Mouse (Mus musculus) erythroid progenitor cell, adult 5-6 weeks (primary cell): ENCODE measurements around the gene Ppp2r3a. TPM values are rescaled to one million over a fixed set of nuclear protein-coding genes. Genes with fewer than 3 reads are reported as not detected.

Experiments used
- ATAC-seq: replicated peaks from 2 replicates; pipeline ENCODE4 v1.8.0; 2016; ENCODE audit warnings: moderate number of reproducible peaks, mild to moderate bottlenecking, moderate TSS enrichment, inconsistent platforms; ENCODE audit not compliant: poor library complexity, low FRiP score, severe bottlenecking
- total RNA-seq, 2 experiments: library from RNA; stranded (forward) in 1 of 2; stranded (reverse) in 1 of 2; fragments of 150-400 nt in 1 of 2; fragments of 186-747, 209-891 nt in 1 of 2; gene quantifications; 2 replicates each; pipeline versions ENCODE4 v1.2.3 to v1.2.4; 2015 to 2017; ENCODE audit warnings: low replicate concordance in 2 of 2

Gene Ppp2r3a
- total RNA-seq, 2 experiments from 2014 or later, result 2.9 TPM; not detected in 1

GRCm38 (mm10) chr9:101181291-101181690 is 70.3 kb downstream of the Ppp2r3a start:
- no peak for ATAC-seq

- no peak for ATAC-seq
These were observed 71.4 kb downstream of the Ppp2r3a start for GRCm38 (mm10) chr9:101180234-101180633.

GRCm38 (mm10) chr9:101160627-101161026 is 91.0 kb downstream of the Ppp2r3a start:
- no peak for ATAC-seq

- ATAC-seq, result no peak
These were observed 91.5 kb downstream of the Ppp2r3a start for GRCm38 (mm10) chr9:101160092-101160491.

- ATAC-seq, result no peak
These were observed 92.2 kb downstream of the Ppp2r3a start for GRCm38 (mm10) chr9:101159431-101159830.

- ATAC-seq, result no peak
These were observed 98.7 kb downstream of the Ppp2r3a start for GRCm38 (mm10) chr9:101152872-101153271.

- ATAC-seq, result no peak
These were observed 108.0 kb downstream of the Ppp2r3a start for GRCm38 (mm10) chr9:101143635-101144034.

GRCm38 (mm10) chr9:101114182-101114884 is 137.3 kb downstream of the Ppp2r3a start:
- peak; percentile 72 for ATAC-seq

- ATAC-seq, result no peak
These were observed 138.3 kb downstream of the Ppp2r3a start for GRCm38 (mm10) chr9:101113317-101113716.

- ATAC-seq, result no peak
These were observed 141.6 kb downstream of the Ppp2r3a start for GRCm38 (mm10) chr9:101110013-101110412.

GRCm38 (mm10) chr9:101107386-101107785 is 144.2 kb downstream of the Ppp2r3a start:
- no peak for ATAC-seq

- no peak for ATAC-seq
These were observed 145.9 kb downstream of the Ppp2r3a start for GRCm38 (mm10) chr9:101105735-101106134.

- ATAC-seq, result no peak
These were observed 146.7 kb downstream of the Ppp2r3a start for GRCm38 (mm10) chr9:101104931-101105330.

- no peak for ATAC-seq
These were observed 149.3 kb downstream of the Ppp2r3a start for GRCm38 (mm10) chr9:101102288-101102687.

GRCm38 (mm10) chr9:101101547-101101946 is 150.0 kb downstream of the Ppp2r3a start:
- ATAC-seq, result no peak

- ATAC-seq, result no peak
These were observed 151.4 kb downstream of the Ppp2r3a start for GRCm38 (mm10) chr9:101100163-101100562.

- ATAC-seq, result no peak
These were observed 152.2 kb downstream of the Ppp2r3a start for GRCm38 (mm10) chr9:101099445-101099844.

- ATAC-seq, result peak; percentile 65
These were observed 154.1 kb downstream of the Ppp2r3a start for GRCm38 (mm10) chr9:101097542-101097941.

- no peak for ATAC-seq
These were observed 155.1 kb downstream of the Ppp2r3a start for GRCm38 (mm10) chr9:101096461-101096860.

GRCm38 (mm10) chr9:101095425-101095824 is 156.2 kb downstream of the Ppp2r3a start:
- no peak for ATAC-seq

GRCm38 (mm10) chr9:101083728-101084127 is 167.9 kb downstream of the Ppp2r3a start:
- no peak for ATAC-seq
